Mouse (Mus musculus): Measurements from ENCODE around the gene Krr1. TPM values are rescaled to one million over a fixed set of nuclear protein-coding genes. Genes with fewer than 3 reads are reported as not detected.

Krr1 gene
- 10 to 100 TPM; 20.9 to 22.9 TPM for total RNA-seq (2021)
- long read RNA-seq, experiment 1, full-length matches to known transcripts = 40 of 41 reads
- long read RNA-seq, experiment 1, partial matches to known transcripts = 0 of 41 reads
- long read RNA-seq, experiment 1, other reads (novel, unspliced or antisense) = 1 of 41 reads
- long read RNA-seq, experiment 2, full-length matches to known transcripts = 40 of 41 reads
- long read RNA-seq, experiment 2, partial matches to known transcripts = 0 of 41 reads
- long read RNA-seq, experiment 2, other reads (novel, unspliced or antisense) = 1 of 41 reads

GRCm38 (mm10) chr10:111972542-111973361 lies at the start of gene Krr1:
Gene Krr1, plus strand, starts transcription at chr10:111972664.
- intact Hi-C loops (cut with DNase I) = loop anchor here (10.0 kb wide), 1 partner anchor 952 kb away; the partner anchor contains the start of gene Atxn7l3b
- peak; percentile 82 to 89 for DNase-seq

- DNase-seq = no peak
- intact Hi-C loops (cut with DNase I) = loop anchor here (2.0 to 10.0 kb wide), 4 partner anchors 33 to 629 kb away; partner anchors contain the start of gene Bbs10
Measured at GRCm38 (mm10) chr10:111923503-111924135, 48.8 kb upstream of the Krr1 start.

- DNase-seq = no peak
- intact Hi-C loops (cut with DNase I) = loop anchor here (2.0 to 10.0 kb wide), 4 partner anchors 33 to 629 kb away; partner anchors contain the start of gene Bbs10
Measured at GRCm38 (mm10) chr10:111924141-111924540, 48.3 kb upstream of the Krr1 start.

- DNase-seq = no peak
- intact Hi-C loops (cut with DNase I) = loop anchor here (1.0 to 10.0 kb wide), 5 partner anchors 32 to 630 kb away; partner anchors contain the start of gene Bbs10
Measured at GRCm38 (mm10) chr10:111924716-111925488, 47.6 kb upstream of the Krr1 start.

- intact Hi-C loops (cut with DNase I) = loop anchor here (1.0 to 10.0 kb wide), 4 partner anchors 31 to 631 kb away; partner anchors contain the start of gene Bbs10
- peak; percentile 89 to 95 for DNase-seq
Measured at GRCm38 (mm10) chr10:111925489-111925860, 47.0 kb upstream of the Krr1 start.

GRCm38 (mm10) chr10:111932621-111933345 lies 39.7 kb upstream of the Krr1 start:
- peak in 1 of 2 experiments; percentile 20 for DNase-seq
- intact Hi-C loops (cut with DNase I) = loop anchor here (10.0 kb wide), 1 partner anchor 708 kb away; no protein-coding TSS in a partner anchor

- intact Hi-C loops (cut with DNase I) = loop anchor here (10.0 kb wide), 1 partner anchor 710 kb away; no protein-coding TSS in a partner anchor
Measured at GRCm38 (mm10) chr10:111935207-111935606, 37.3 kb upstream of the Krr1 start.

GRCm38 (mm10) chr10:111936021-111936420 lies 36.4 kb upstream of the Krr1 start:
- intact Hi-C loops (cut with DNase I) = loop anchor here (10.0 kb wide), 1 partner anchor 711 kb away; no protein-coding TSS in a partner anchor
- DNase-seq = no peak

More at GRCm38 (mm10) chr10:111935207-111935606, 37.3 kb upstream of the Krr1 start:
- no peak for DNase-seq

GRCm38 (mm10) chr10:111936491-111937145 lies 35.8 kb upstream of the Krr1 start:
- intact Hi-C loops (cut with DNase I) = loop anchor here (10.0 kb wide), 1 partner anchor 712 kb away; no protein-coding TSS in a partner anchor
- DNase-seq = peak; percentile 79 to 86

- no peak for DNase-seq
- intact Hi-C loops (cut with DNase I) = loop anchor here (10.0 kb wide), 1 partner anchor 712 kb away; no protein-coding TSS in a partner anchor
Measured at GRCm38 (mm10) chr10:111937146-111937534, 35.3 kb upstream of the Krr1 start.

GRCm38 (mm10) chr10:111943026-111943425 lies 29.4 kb upstream of the Krr1 start:
- DNase-seq = no peak
- intact Hi-C loops (cut with DNase I) = no loop called here

- no peak for DNase-seq
- intact Hi-C loops (cut with DNase I) = no loop called here
Measured at GRCm38 (mm10) chr10:111945563-111945962, 26.9 kb upstream of the Krr1 start.

- intact Hi-C loops (cut with DNase I) = no loop called here
Measured at GRCm38 (mm10) chr10:111948041-111948440, 24.4 kb upstream of the Krr1 start.

GRCm38 (mm10) chr10:111949008-111949407 lies 23.5 kb upstream of the Krr1 start:
- intact Hi-C loops (cut with DNase I) = no loop called here
- no peak for DNase-seq

More at GRCm38 (mm10) chr10:111948041-111948440, 24.4 kb upstream of the Krr1 start:
- DNase-seq = no peak

GRCm38 (mm10) chr10:111955836-111956235 lies 16.6 kb upstream of the Krr1 start:
- DNase-seq = no peak
- intact Hi-C loops (cut with DNase I) = loop anchor here (2.0 to 5.0 kb wide), 2 partner anchors 31 to 659 kb away; partner anchors contain the start of gene Bbs10

- intact Hi-C loops (cut with DNase I) = loop anchor here (1.0 to 5.0 kb wide), 3 partner anchors 33 to 660 kb away; partner anchors contain the start of gene Bbs10
- DNase-seq = peak; percentile 54 to 75
Measured at GRCm38 (mm10) chr10:111957271-111958045, 15.0 kb upstream of the Krr1 start.

GRCm38 (mm10) chr10:111958046-111958421 lies 14.4 kb upstream of the Krr1 start:
- no peak for DNase-seq
- intact Hi-C loops (cut with DNase I) = loop anchor here (5.0 kb wide), 1 partner anchor 661 kb away; the partner anchor contains the start of gene Bbs10

Data from heart, postnatal 14 days (tissue).